7 mouse cellular contexts compared by ENCODE assay signal in the genomic region with DNA sequence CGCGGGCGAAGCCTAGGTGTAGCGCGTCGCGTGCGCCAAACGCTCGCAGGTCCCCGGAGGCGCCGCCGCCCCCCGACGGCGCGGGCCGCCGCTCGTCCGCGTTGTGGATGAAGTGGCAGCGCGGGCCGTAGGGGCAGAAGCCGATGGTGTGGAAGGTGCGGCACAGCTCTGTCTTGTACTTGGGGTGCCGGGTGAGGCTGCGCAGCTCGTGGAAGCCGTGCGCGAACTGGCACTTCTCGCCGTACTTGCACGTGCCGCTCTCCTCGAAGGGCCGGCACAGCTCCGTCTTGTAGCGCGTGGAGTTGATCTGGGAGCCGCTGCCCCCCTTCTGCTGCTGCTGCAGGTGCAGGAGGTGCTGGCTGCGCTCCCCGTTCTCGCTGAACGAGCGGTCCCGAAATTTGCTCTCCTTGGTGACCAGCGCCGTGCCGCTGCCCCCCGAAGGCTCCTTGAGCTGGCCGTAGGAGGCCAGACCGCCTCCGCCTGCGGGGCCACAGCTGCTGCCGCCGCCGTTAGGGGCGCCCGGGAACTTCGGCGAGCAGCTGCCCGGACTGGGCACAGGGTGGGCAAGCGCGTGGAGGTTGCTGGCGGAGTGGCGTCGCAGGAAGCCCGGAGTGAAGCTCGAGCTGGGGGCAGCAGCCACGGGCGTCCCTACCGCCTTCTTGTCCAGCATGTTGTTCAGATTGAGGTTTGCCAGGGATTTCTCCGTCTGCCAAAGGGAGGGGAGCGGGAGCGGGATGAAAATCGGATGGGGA. TPM values are rescaled to one million over a fixed set of nuclear protein-coding genes. Genes with fewer than 3 reads are reported as not detected.
DNase-seq lines count a peak whose midpoint lies in the region; ATAC-seq and TF ChIP-seq lines count a peak whose summit lies in the region.

No protein-coding gene starts in this region.

- peak overlapping the region; percentile 79 for H3K9ac ChIP-seq in ES-Bruce4 (ENCODE audit: low read depth, poor library complexity, severe bottlenecking)
- peak overlapping the region; percentile 52 for H3K9ac ChIP-seq in forebrain, embryonic 15.5 days (replicated peaks)
- H3K9ac ChIP-seq in hindbrain, embryonic 14.5 days, result peak overlapping the region; percentile 70
- peak overlapping the region; percentile 97 for H3K9ac ChIP-seq in liver, adult 2 months (ENCODE audit: low read depth, low read length)

- H3K9me3 ChIP-seq in ES-Bruce4 (replicated peaks; ENCODE audit: control insufficient read depth, insufficient read depth, low read length, poor library complexity, severe bottlenecking), result no peaks in the 10 kb centered on the region
- H3K9me3 ChIP-seq in forebrain, embryonic 15.5 days, result no peaks in the 10 kb centered on the region
- H3K9me3 ChIP-seq in hindbrain, embryonic 14.5 days (ENCODE audit: control insufficient read depth, low read length), result no peaks in the 10 kb centered on the region

- no peak for TF ChIP-seq POLR2A in ES-Bruce4 (IDR thresholded peaks at IDR 0.05; ENCODE audit: insufficient read depth, low read length)
- TF ChIP-seq POLR2A in liver, adult 2 months (IDR thresholded peaks at IDR 0.05; ENCODE audit: extremely low read depth, insufficient read depth, low read length), result no peak

- ATAC-seq in forebrain, embryonic 15.5 days (replicated peaks), result no peak
- no peak for ATAC-seq in hindbrain, embryonic 14.5 days (ENCODE audit: low FRiP score)

- TF ChIP-seq EP300 in ES-Bruce4 (IDR thresholded peaks at IDR 0.05; ENCODE audit: insufficient read depth, low read depth, low read length), result no peak

- peak; percentile 65 to 73 for DNase-seq in adrenal gland, adult 18-20 months (ENCODE audit: low spot score in 2 of 2)
- no peak for DNase-seq in hindbrain, embryonic 14.5 days (ENCODE audit: low spot score)
- DNase-seq in liver, adult 2 months (ENCODE audit: extremely low read depth, low read depth, low spot score), result peak; percentile 42
- DNase-seq in neural tube, embryonic 10.5 days (ENCODE audit: extremely low spot score, low spot score), result peak; percentile 77
- peak; percentile 81 for DNase-seq in thymus, postnatal 14 days

- no peak overlapping the region for H3K27ac ChIP-seq in ES-Bruce4 (ENCODE audit: insufficient read depth, low read length)
- peak overlapping the region; percentile 80 for H3K27ac ChIP-seq in forebrain, embryonic 15.5 days (replicated peaks)
- H3K27ac ChIP-seq in hindbrain, embryonic 14.5 days, result peak overlapping the region; percentile 67
- peak overlapping the region; percentile 87 for H3K27ac ChIP-seq in liver, adult 2 months (replicated peaks; ENCODE audit: insufficient read depth, low read depth, low read length)

- under 1% methylated on average over 69 of the region's 80 CpGs for WGBS in forebrain, embryonic 15.5 days
- 1% methylated on average over 80 of the region's 80 CpGs for WGBS in hindbrain, embryonic 14.5 days
- WGBS in liver, adult 2 months, result 1% methylated on average over 80 of the region's 80 CpGs

- peaks cover 3% of the 10 kb centered on the region for H3K4me1 ChIP-seq in ES-Bruce4 (ENCODE audit: control insufficient read depth, insufficient read depth, low read length)
- peaks cover 44% of the 10 kb centered on the region for H3K4me1 ChIP-seq in forebrain, embryonic 15.5 days
- H3K4me1 ChIP-seq in hindbrain, embryonic 14.5 days (replicated peaks; ENCODE audit: control insufficient read depth, insufficient read depth, low read length), result peaks cover 11% of the 10 kb centered on the region; the same call in 1 of the 2 replicates
- peaks cover 14% of the 10 kb centered on the region for H3K4me1 ChIP-seq in liver, adult 2 months (ENCODE audit: control insufficient read depth, insufficient read depth, low read length)

- TF ChIP-seq CTCF in ES-Bruce4 (IDR thresholded peaks at IDR 0.05; ENCODE audit: low read depth, low read length), result no peak
- 0 out of 2 replicates have a peak, but pooled peaks have one; percentile 0 for TF ChIP-seq CTCF in liver, adult 2 months (IDR thresholded peaks at IDR 0.05; ENCODE audit: low read depth, low read length)

- peaks cover 10% of the 10 kb centered on the region for H3K36me3 ChIP-seq in ES-Bruce4 (ENCODE audit: control insufficient read depth, insufficient read depth, low read length, poor library complexity, severe bottlenecking)
- peaks cover 1% of the 10 kb centered on the region; the same call in 1 of the 2 replicates for H3K36me3 ChIP-seq in forebrain, embryonic 15.5 days
- peaks cover 8% of the 10 kb centered on the region; the same call in 1 of the 2 replicates for H3K36me3 ChIP-seq in hindbrain, embryonic 14.5 days (replicated peaks; ENCODE audit: control insufficient read depth, insufficient read depth)
- peaks cover 11% of the 10 kb centered on the region for H3K36me3 ChIP-seq in liver, adult 2 months (ENCODE audit: control insufficient read depth, insufficient read depth, low read length)

- peak overlapping the region; percentile 89 for H3K4me3 ChIP-seq in ES-Bruce4 (ENCODE audit: low read depth, low read length)
- peak overlapping the region; percentile 54 for H3K4me3 ChIP-seq in forebrain, embryonic 15.5 days
- H3K4me3 ChIP-seq in hindbrain, embryonic 14.5 days (replicated peaks; ENCODE audit: low read length), result peak overlapping the region; percentile 48
- H3K4me3 ChIP-seq in liver, adult 2 months (ENCODE audit: insufficient read depth, low read depth, low read length), result peak overlapping the region; percentile 94

- H3K4me2 ChIP-seq in forebrain, embryonic 15.5 days (replicated peaks), result peak overlapping the region; percentile 62
- H3K4me2 ChIP-seq in hindbrain, embryonic 14.5 days (replicated peaks), result peak overlapping the region; percentile 53

- H3K79me2 ChIP-seq in liver, adult 2 months (ENCODE audit: control insufficient read depth, insufficient read depth, low read length), result peaks cover 16% of the 10 kb centered on the region

- H3K27me3 ChIP-seq in ES-Bruce4 (ENCODE audit: control insufficient read depth, insufficient read depth, low read length, poor library complexity, severe bottlenecking), result no peaks in the 10 kb centered on the region
- H3K27me3 ChIP-seq in forebrain, embryonic 15.5 days, result peaks cover 7% of the 10 kb centered on the region; the same call in 1 of the 2 replicates
- peaks cover 27% of the 10 kb centered on the region for H3K27me3 ChIP-seq in hindbrain, embryonic 14.5 days (ENCODE audit: control insufficient read depth, insufficient read depth, low read length)
- no peaks in the 10 kb centered on the region for H3K27me3 ChIP-seq in liver, adult 2 months (ENCODE audit: control insufficient read depth, insufficient read depth, low read length)

RNA-seq across cellular contexts. Expression of a gene that starts 1.1 kb away (rescaled TPM):
- polyA plus RNA-seq in ES-Bruce4 (2011; ENCODE audit: insufficient read depth, insufficient read length, low read depth, missing spikeins), result 38.2 and 38.4 TPM in 2 replicates
- total RNA-seq in adrenal gland, adult 18-20 months (2021), result 10 to 100 TPM; 51.2 to 89.3 TPM
- 4.7 and 4.9 TPM in 2 replicates for polyA plus RNA-seq in forebrain, embryonic 15.5 days (2015; fragmentation: Nextera tagmentation; extraction: Ambion mirVana)
- 6.8 and 7.9 TPM in 2 replicates for polyA plus RNA-seq in hindbrain, embryonic 14.5 days (2014; fragmentation: Nextera tagmentation; extraction: Ambion mirVana)
- total RNA-seq in liver, adult 2 months (2014; rRNA removed), result 18.7 and 22.3 TPM in 2 replicates
- 17.3 and 26.5 TPM in 2 replicates for polyA plus RNA-seq in liver, adult 2 months (2012; rRNA removed)
